Mouse (Mus musculus): ENCODE measurements at regions not wholly inside any gene's neighbourhood (a gene's known extent, or its start where the extent isn't known, plus 50 kb on each side); places are given as distances from the start of the nearest gene placed in this dataset.
A peak's percentile ranks its signal among the peaks of the same experiment; 100 is the strongest.
"Not testable (repeated sequence)": the region's sequence is repeated elsewhere in the genome, so short reads cannot be mapped to it uniquely, and the experiment has no call there.

DNA sequence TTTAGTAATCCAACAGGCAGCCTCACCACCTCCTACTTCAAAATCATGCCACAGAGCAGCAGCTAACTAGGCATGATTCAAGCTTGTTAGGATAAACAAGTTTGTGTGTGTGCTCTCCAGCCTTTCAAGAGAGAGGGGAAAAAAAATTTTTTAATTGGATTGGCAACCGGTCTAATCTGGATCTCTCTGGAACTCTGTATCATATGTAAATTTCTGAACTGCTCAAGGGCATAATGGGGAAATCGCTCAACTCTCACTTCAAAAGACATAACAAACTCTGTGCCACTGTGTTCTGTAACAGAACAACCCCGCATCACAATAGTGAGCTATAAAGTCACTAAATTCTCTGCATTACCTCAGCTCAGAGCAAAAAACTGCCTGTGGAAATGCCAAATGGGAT lies 147.9 kb upstream of the Krtap11-1 start:
- no peak for TF ChIP-seq CTCF (IDR thresholded peaks at IDR 0.05; ENCODE audit: borderline replicate concordance, extremely low read depth, insufficient read depth, insufficient read length)
- TF ChIP-seq POLR2A (IDR thresholded peaks at IDR 0.05; ENCODE audit: borderline replicate concordance, extremely low read depth, insufficient read depth, insufficient read length, poor library complexity, severe bottlenecking): no peak
- DNase-seq (ENCODE audit: low read depth): peak; percentile 81

GRCm38 (mm10) chr16:89715716-89716115 lies 144.7 kb upstream of the Krtap11-1 start:
- not testable (repeated sequence) for DNase-seq (ENCODE audit: low read depth)

- TF ChIP-seq CTCF (IDR thresholded peaks at IDR 0.05; ENCODE audit: borderline replicate concordance, extremely low read depth, insufficient read depth, insufficient read length) (no peak), POLR2A (IDR thresholded peaks at IDR 0.05; ENCODE audit: borderline replicate concordance, extremely low read depth, insufficient read depth, insufficient read length, poor library complexity, severe bottlenecking) (no peak)
Observed at GRCm38 (mm10) chr16:89704316-89704715, 133.3 kb upstream of the Krtap11-1 start.

GRCm38 (mm10) chr16:89703158-89703557 lies 132.2 kb upstream of the Krtap11-1 start:
- peak; percentile 28 for DNase-seq (ENCODE audit: low read depth)
- no peak for TF ChIP-seq CTCF (IDR thresholded peaks at IDR 0.05; ENCODE audit: borderline replicate concordance, extremely low read depth, insufficient read depth, insufficient read length)
- TF ChIP-seq POLR2A (IDR thresholded peaks at IDR 0.05; ENCODE audit: borderline replicate concordance, extremely low read depth, insufficient read depth, insufficient read length, poor library complexity, severe bottlenecking): no peak

More at GRCm38 (mm10) chr16:89704316-89704715, 133.3 kb upstream of the Krtap11-1 start:
- DNase-seq (ENCODE audit: low read depth): no peak

DNA sequence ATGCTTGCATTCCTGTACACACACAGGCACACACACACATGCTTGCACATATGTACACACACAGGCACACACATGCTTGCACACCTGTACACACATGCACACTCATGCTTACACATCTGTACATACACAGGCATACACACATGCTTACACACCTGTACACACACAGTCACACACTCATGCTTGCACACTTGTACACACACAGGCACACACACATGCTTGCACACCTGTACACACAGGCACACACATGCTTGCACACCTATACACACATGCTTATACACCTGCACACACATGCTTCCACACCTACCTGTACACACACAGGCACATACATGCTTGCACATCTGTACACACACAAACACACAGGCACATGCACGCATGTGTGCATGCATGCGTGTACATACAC lies 131.4 kb upstream of the Krtap11-1 start:
- no peak for DNase-seq (ENCODE audit: low read depth)
- TF ChIP-seq CTCF (IDR thresholded peaks at IDR 0.05; ENCODE audit: borderline replicate concordance, extremely low read depth, insufficient read depth, insufficient read length) (no peak), POLR2A (IDR thresholded peaks at IDR 0.05; ENCODE audit: borderline replicate concordance, extremely low read depth, insufficient read depth, insufficient read length, poor library complexity, severe bottlenecking) (no peak)

DNA sequence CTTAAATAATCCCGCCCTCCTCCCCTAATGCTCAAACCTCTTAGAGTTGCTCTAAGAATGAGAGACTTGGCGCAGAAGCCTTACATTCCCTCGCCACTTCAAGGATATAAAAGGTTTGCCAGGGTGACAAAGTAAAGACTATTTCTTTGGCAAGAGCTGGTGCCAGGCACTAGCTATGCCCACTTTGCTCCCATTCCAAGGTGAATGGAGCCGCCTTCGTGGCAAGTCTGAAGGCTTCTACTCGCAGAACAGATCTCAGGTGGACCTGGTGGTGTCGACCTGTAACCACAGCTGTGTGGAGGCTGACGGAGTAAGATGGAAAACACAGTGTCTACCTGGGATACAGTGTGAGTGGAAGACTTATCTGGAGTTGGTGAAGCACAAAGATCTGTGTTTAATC lies 130.8 kb upstream of the Krtap11-1 start:
- no peak for TF ChIP-seq POLR2A (IDR thresholded peaks at IDR 0.05; ENCODE audit: borderline replicate concordance, extremely low read depth, insufficient read depth, insufficient read length, poor library complexity, severe bottlenecking)
- TF ChIP-seq CTCF (IDR thresholded peaks at IDR 0.05; ENCODE audit: borderline replicate concordance, extremely low read depth, insufficient read depth, insufficient read length): no peak
- DNase-seq (ENCODE audit: low read depth): no peak

- TF ChIP-seq POLR2A (IDR thresholded peaks at IDR 0.05; ENCODE audit: borderline replicate concordance, extremely low read depth, insufficient read depth, insufficient read length, poor library complexity, severe bottlenecking) (no peak), CTCF (IDR thresholded peaks at IDR 0.05; ENCODE audit: borderline replicate concordance, extremely low read depth, insufficient read depth, insufficient read length) (no peak)
- peak; percentile 45 for DNase-seq (ENCODE audit: low read depth)
Observed at GRCm38 (mm10) chr16:89699710-89700109, 128.7 kb upstream of the Krtap11-1 start.

GRCm38 (mm10) chr16:89695833-89696232 lies 124.8 kb upstream of the Krtap11-1 start:
- no peak for TF ChIP-seq CTCF (IDR thresholded peaks at IDR 0.05; ENCODE audit: borderline replicate concordance, extremely low read depth, insufficient read depth, insufficient read length)
- no peak for TF ChIP-seq POLR2A (IDR thresholded peaks at IDR 0.05; ENCODE audit: borderline replicate concordance, extremely low read depth, insufficient read depth, insufficient read length, poor library complexity, severe bottlenecking)
- DNase-seq (ENCODE audit: low read depth): no peak

DNA sequence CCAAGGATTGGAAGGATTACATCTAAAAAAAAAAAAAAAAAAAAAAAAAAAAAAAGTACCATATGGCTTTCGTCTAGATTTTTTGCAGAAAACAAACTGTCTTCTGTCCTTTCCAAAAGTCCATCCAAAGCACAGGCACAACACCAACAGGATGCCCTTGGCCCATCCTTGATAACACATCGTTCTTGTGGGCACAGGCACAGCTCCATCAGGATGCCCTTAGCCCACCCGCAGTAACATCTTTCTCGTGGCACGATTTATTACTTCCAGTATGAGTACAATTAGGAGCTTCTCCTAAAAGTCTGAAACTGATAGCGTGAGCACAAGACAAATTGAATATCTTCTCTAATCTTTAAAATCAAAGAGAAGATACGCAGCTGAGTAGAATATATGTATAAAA lies 124.4 kb upstream of the Krtap11-1 start:
- TF ChIP-seq CTCF (IDR thresholded peaks at IDR 0.05; ENCODE audit: borderline replicate concordance, extremely low read depth, insufficient read depth, insufficient read length): no peak
- no peak for TF ChIP-seq POLR2A (IDR thresholded peaks at IDR 0.05; ENCODE audit: borderline replicate concordance, extremely low read depth, insufficient read depth, insufficient read length, poor library complexity, severe bottlenecking)
- no peak for DNase-seq (ENCODE audit: low read depth)

DNA sequence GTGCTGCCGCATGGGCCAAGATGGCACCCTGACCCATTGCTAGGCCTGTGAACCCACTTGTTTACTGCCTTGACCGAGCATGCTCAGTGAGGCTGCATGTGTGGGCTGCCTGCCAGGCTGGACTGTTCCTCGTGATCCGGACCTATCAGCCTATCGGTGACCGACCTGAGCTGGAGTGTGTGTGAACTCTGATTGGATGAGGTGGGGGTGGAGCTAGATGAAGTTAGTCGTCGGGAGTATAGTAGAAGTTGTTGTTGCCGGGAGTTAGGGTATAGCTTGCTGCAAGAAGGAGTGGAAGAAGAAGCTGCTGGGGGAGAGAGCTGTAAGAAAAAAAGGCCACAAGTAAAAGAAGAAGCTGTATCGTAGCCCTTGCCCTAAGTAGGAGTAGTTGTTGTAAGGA lies 122.3 kb upstream of the Krtap11-1 start:
- no peak for DNase-seq (ENCODE audit: low read depth)
- TF ChIP-seq CTCF (IDR thresholded peaks at IDR 0.05; ENCODE audit: borderline replicate concordance, extremely low read depth, insufficient read depth, insufficient read length) (no peak), POLR2A (IDR thresholded peaks at IDR 0.05; ENCODE audit: borderline replicate concordance, extremely low read depth, insufficient read depth, insufficient read length, poor library complexity, severe bottlenecking) (no peak)

DNA sequence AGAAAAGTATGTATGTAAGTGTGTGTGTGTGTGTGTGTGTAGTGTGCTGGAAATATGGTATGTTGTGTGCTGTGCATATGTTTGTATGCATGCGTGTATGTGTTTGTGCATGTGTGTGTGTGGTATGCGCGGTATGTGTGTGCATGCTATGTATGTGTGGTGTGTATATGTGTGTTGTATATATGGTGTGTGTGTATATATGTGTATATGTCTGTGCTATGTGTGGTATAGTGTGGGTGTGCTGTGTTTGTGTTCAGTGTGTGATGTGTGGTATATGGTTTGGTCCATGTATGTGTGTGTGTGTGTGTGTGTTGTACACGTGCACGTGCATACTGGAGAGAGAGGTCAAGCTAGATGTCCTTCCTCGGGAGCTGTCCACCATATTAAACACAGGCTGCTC lies 108.5 kb upstream of the Krtap11-1 start:
- TF ChIP-seq CTCF (IDR thresholded peaks at IDR 0.05; ENCODE audit: borderline replicate concordance, extremely low read depth, insufficient read depth, insufficient read length) (no peak), POLR2A (IDR thresholded peaks at IDR 0.05; ENCODE audit: borderline replicate concordance, extremely low read depth, insufficient read depth, insufficient read length, poor library complexity, severe bottlenecking) (no peak)
- no peak for DNase-seq (ENCODE audit: low read depth)

DNA sequence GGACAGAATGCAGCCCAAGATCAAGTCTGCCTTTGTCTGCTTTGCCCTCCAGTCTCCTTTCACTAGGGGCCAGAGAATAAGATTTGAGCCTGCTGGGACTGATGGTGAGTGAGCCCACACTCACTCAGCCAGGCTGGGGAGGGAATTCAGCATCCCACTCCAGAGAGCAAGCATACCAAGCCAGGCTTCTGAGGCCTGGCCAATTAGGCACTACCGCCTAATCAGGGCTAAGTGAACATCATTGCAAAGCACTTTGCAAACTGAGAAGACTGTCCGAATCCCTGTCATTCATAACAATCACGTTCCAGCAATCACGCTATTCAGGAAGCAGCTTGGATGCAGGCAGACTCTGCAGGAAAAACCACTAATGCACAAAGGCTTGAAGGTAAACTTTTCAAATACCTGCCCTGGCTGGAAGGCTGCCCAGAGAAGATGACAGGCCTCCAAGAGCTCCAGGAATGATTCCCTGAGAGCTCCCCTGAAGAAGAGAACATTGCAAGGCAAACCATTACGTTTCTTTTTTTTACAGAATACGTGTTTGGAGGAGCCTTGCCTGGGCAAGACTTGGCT lies 107.5 kb upstream of the Krtap11-1 start:
- DNase-seq (ENCODE audit: low read depth): peak; percentile 53
- TF ChIP-seq POLR2A (IDR thresholded peaks at IDR 0.05; ENCODE audit: borderline replicate concordance, extremely low read depth, insufficient read depth, insufficient read length, poor library complexity, severe bottlenecking): no peak
- TF ChIP-seq CTCF (IDR thresholded peaks at IDR 0.05; ENCODE audit: borderline replicate concordance, extremely low read depth, insufficient read depth, insufficient read length): no peak
